Mouse (Mus musculus) midbrain, postnatal 0 days (tissue): ENCODE results near the gene Gpr45. TPM values are rescaled to one million over a fixed set of nuclear protein-coding genes. Genes with fewer than 3 reads are reported as not detected.
A peak's percentile ranks its signal among the peaks of the same experiment; 100 is the strongest.
"Not testable (repeated sequence)": the region's sequence is repeated elsewhere in the genome, so short reads cannot be mapped to it uniquely, and the experiment has no call there.

Source experiments
- ATAC-seq: fragments of 200-750 bp; cut with Nextera tagmentation; 2 replicates; pipeline ENCODE4 v1.8.0; 2017; ENCODE audit warnings: moderate number of reproducible peaks, mild to moderate bottlenecking, moderate TSS enrichment, moderate library complexity; ENCODE audit not compliant: low FRiP score
- DNase-seq: peaks from one replicate; pipeline ENCODE4 v3.0.0-alpha.2; 2015; ENCODE audit warnings: low spot score
- H3K27ac ChIP-seq: fragments of 300-500 bp; sonication (generic); 2 replicates; pipeline ENCODE4 v1.5.1; 2014; ENCODE audit warnings: low read depth, mild to moderate bottlenecking, low read length, mixed read lengths
- H3K27me3 ChIP-seq: fragments of 300-500 bp; sonication (generic); 2 replicates; pipeline ENCODE4 v1.6.1; 2014; ENCODE audit warnings: low read length, control low read depth, mixed read lengths; ENCODE audit not compliant: insufficient read depth
- H3K36me3 ChIP-seq: fragments of 300-500 bp; sonication (generic); 2 replicates; pipeline ENCODE4 v1.6.1; 2014; ENCODE audit warnings: low read length, control low read depth, mixed read lengths; ENCODE audit not compliant: insufficient read depth
- H3K4me1 ChIP-seq: fragments of 300-500 bp; sonication (generic); 2 replicates; pipeline ENCODE4 v1.6.1; 2014; ENCODE audit warnings: mild to moderate bottlenecking, control low read depth, antibody characterized with exemption, low read length, mixed read lengths; ENCODE audit not compliant: insufficient read depth
- H3K4me2 ChIP-seq: fragments of 300-500 bp; sonication (generic); 2 replicates; pipeline ENCODE4 v1.6.1; 2014; ENCODE audit warnings: low read depth, mild to moderate bottlenecking, low read length, mixed read lengths; ENCODE audit not compliant: poor library complexity, severe bottlenecking
- H3K4me3 ChIP-seq: fragments of 300-500 bp; sonication (generic); 2 replicates; pipeline ENCODE4 v1.5.1; 2014; ENCODE audit warnings: low read depth, mild to moderate bottlenecking, low read length, moderate library complexity
- H3K9ac ChIP-seq: fragments of 300-500 bp; sonication (generic); replicated peaks from 2 replicates; pipeline ENCODE4 v1.6.1; 2014; ENCODE audit warnings: mild to moderate bottlenecking, low read length, moderate library complexity, mixed read lengths; ENCODE audit not compliant: poor library complexity, severe bottlenecking
- H3K9me3 ChIP-seq: fragments of 300-500 bp; sonication (generic); 2 replicates; pipeline ENCODE4 v1.6.1; 2016; ENCODE audit warnings: low read length, control low read depth
- CTCF ChIP-seq: IDR thresholded peaks from 2 replicates; pipeline ENCODE4 v1.5.1; 2016; ENCODE audit warnings: antibody characterized with exemption, mild to moderate bottlenecking
- WGBS: fragments of 180-500 bp; shearing (Covaris S2); extraction: QIAGEN DNeasy Blood & Tissue Kit; methylation state at CpG from one replicate; pipeline ENCODE4 v1.1.7; 2014; 5-methylcytosine and 5-hydroxymethylcytosine counted together
- polyA plus RNA-seq: library from polyadenylated mRNA; unstranded; fragments of >200 nt; fragmentation: Nextera tagmentation; extraction: Ambion mirVana; gene quantifications from 2 replicates; pipeline ENCODE4 v1.2.1, GENCODE M21; 2015
- total RNA-seq: library from RNA; depleted of rRNA; stranded (reverse); fragments of >200 nt; gene quantifications from 2 replicates; pipeline ENCODE4 v1.2.3, GENCODE M21; 2014

Gene Gpr45
- total and polyA plus RNA-seq, 2 experiments from 2014 or later: 11.1 to 20.4 TPM

- Histone ChIP-seq H3K9me3 (no peaks in the 10 kb centered on the region), H3K9ac (no peak overlapping the region), H3K4me3 (no peak overlapping the region), H3K27ac (no peak overlapping the region), H3K36me3 (peaks cover 3% of the 10 kb centered on the region; the same call in 1 of the 2 replicates), H3K27me3 (no peaks in the 10 kb centered on the region), H3K4me1 (no peaks in the 10 kb centered on the region), H3K4me2 (no peak overlapping the region)
- 89% methylated on average over 8 of the region's 8 CpGs for WGBS
- no peak for DNase-seq
- TF ChIP-seq CTCF: no peak
- ATAC-seq: no peak
These were observed 30.6 kb downstream of the Gpr45 start for GRCm38 (mm10) chr1:42983082-42983771.

GRCm38 (mm10) chr1:42984119-42984518 lies 31.4 kb downstream of the Gpr45 start:
- 95% methylated on average over 3 of the region's 3 CpGs for WGBS
- peaks cover 3% of the 10 kb centered on the region; the same call in 1 of the 2 replicates for H3K36me3 ChIP-seq
- ATAC-seq: no peak

GRCm38 (mm10) chr1:42988996-42989395 lies 36.3 kb downstream of the Gpr45 start:
- Histone ChIP-seq H3K4me3 (no peak overlapping the region), H3K36me3 (no peaks in the 10 kb centered on the region; the same call in 1 of the 2 replicates), H3K4me2 (no peak overlapping the region), H3K27me3 (no peaks in the 10 kb centered on the region), H3K9me3 (no peaks in the 10 kb centered on the region), H3K4me1 (no peaks in the 10 kb centered on the region), H3K9ac (no peak overlapping the region), H3K27ac (no peak overlapping the region)
- 93% methylated on average over 2 of the region's 2 CpGs for WGBS
- ATAC-seq: no peak
- no peak for TF ChIP-seq CTCF
- no peak for DNase-seq

More at GRCm38 (mm10) chr1:42984119-42984518, 31.4 kb downstream of the Gpr45 start:
- H3K9ac ChIP-seq: no peak overlapping the region
- no peak overlapping the region for H3K4me2 ChIP-seq
- H3K27me3 ChIP-seq: no peaks in the 10 kb centered on the region
- no peaks in the 10 kb centered on the region for H3K9me3 ChIP-seq
- H3K4me3 ChIP-seq: no peak overlapping the region
- H3K4me1 ChIP-seq: no peaks in the 10 kb centered on the region
- TF ChIP-seq CTCF: no peak
- no peak for DNase-seq
- no peak overlapping the region for H3K27ac ChIP-seq

GRCm38 (mm10) chr1:43006051-43006514 lies 53.4 kb downstream of the Gpr45 start:
- H3K27ac ChIP-seq: peak overlapping the region; percentile 71
- 0 out of 2 replicates have a peak, but pooled peaks cover 4% of the 10 kb centered on the region for H3K4me1 ChIP-seq
- no peaks in the 10 kb centered on the region for H3K27me3 ChIP-seq
- 9% methylated on average over 13 of the region's 13 CpGs for WGBS
- H3K9ac ChIP-seq: peak overlapping the region; percentile 33; the same call in 1 of the 2 replicates
- peak; percentile 72 for DNase-seq
- peak; percentile 95 for ATAC-seq
- H3K9me3 ChIP-seq: no peaks in the 10 kb centered on the region
- peak overlapping the region; percentile 9; the same call in 1 of the 2 replicates for H3K4me3 ChIP-seq
- no peaks in the 10 kb centered on the region for H3K36me3 ChIP-seq
- H3K4me2 ChIP-seq: peak overlapping the region; percentile 42
- TF ChIP-seq CTCF: no peak

- DNase-seq: no peak
- no peak for TF ChIP-seq CTCF
- Histone ChIP-seq H3K36me3 (no peaks in the 10 kb centered on the region), H3K4me1 (0 out of 2 replicates have a peak, but pooled peaks cover 4% of the 10 kb centered on the region), H3K9me3 (no peaks in the 10 kb centered on the region), H3K4me2 (peak overlapping the region; percentile 42), H3K4me3 (peak overlapping the region; percentile 9; the same call in 1 of the 2 replicates), H3K27me3 (no peaks in the 10 kb centered on the region), H3K27ac (peak overlapping the region; percentile 71), H3K9ac (peak overlapping the region; percentile 33; the same call in 1 of the 2 replicates)
- ATAC-seq: peak; percentile 53; the same call in 1 of the 2 replicates
- 56% methylated on average over 4 of the region's 4 CpGs for WGBS
These were observed 53.9 kb downstream of the Gpr45 start for GRCm38 (mm10) chr1:43006524-43006923.

GRCm38 (mm10) chr1:43010461-43010860 lies 57.8 kb downstream of the Gpr45 start:
- H3K4me3 ChIP-seq: no peak overlapping the region
- 94% methylated on average over 4 of the region's 4 CpGs for WGBS
- H3K9me3 ChIP-seq: no peaks in the 10 kb centered on the region
- no peak overlapping the region for H3K27ac ChIP-seq
- no peak for TF ChIP-seq CTCF
- H3K9ac ChIP-seq: no peak overlapping the region
- no peaks in the 10 kb centered on the region for H3K36me3 ChIP-seq
- H3K4me2 ChIP-seq: no peak overlapping the region
- no peaks in the 10 kb centered on the region for H3K27me3 ChIP-seq
- DNase-seq (no peak), ATAC-seq (no peak)
- 0 out of 2 replicates have a peak, but pooled peaks cover 4% of the 10 kb centered on the region for H3K4me1 ChIP-seq

- WGBS: 89% methylated on average over 7 of the region's 7 CpGs
- not testable (repeated sequence) for ATAC-seq, DNase-seq, H3K9ac ChIP-seq, H3K4me2 ChIP-seq, H3K4me3 ChIP-seq, H3K27ac ChIP-seq, H3K9me3 ChIP-seq, H3K4me1 ChIP-seq, H3K27me3 ChIP-seq, H3K36me3 ChIP-seq
These were observed 62.5 kb downstream of the Gpr45 start for GRCm38 (mm10) chr1:43015153-43015685.
